Mouse (Mus musculus) embryonic facial prominence, embryonic 11.5 days (tissue): ENCODE data around the gene Filip1l. TPM values are rescaled to one million over a fixed set of nuclear protein-coding genes. Genes with fewer than 3 reads are reported as not detected.

ENCODE experiments used
- ATAC-seq: fragments of 200-750 bp; cut with Nextera tagmentation; replicated peaks from 2 replicates; pipeline ENCODE4 v1.8.0; 2017; ENCODE audit warnings: low read depth; ENCODE audit not compliant: insufficient number of reproducible peaks, low FRiP score, low TSS enrichment
- DNase-seq: peaks from one replicate; pipeline ENCODE4 v3.0.0-alpha.2; 2015; ENCODE audit warnings: low spot score
- H3K27ac ChIP-seq: fragments of 300-500 bp; sonication (generic); replicated peaks from 2 replicates; pipeline ENCODE4 v1.5.1; 2014; ENCODE audit warnings: mild to moderate bottlenecking, low read depth, low read length, control low read depth
- H3K27me3 ChIP-seq: fragments of 300-500 bp; sonication (generic); 2 replicates; pipeline ENCODE4 v1.6.1; 2014; ENCODE audit warnings: mild to moderate bottlenecking, low read length, moderate library complexity, mixed read lengths; ENCODE audit not compliant: control insufficient read depth, insufficient read depth
- H3K36me3 ChIP-seq: fragments of 300-500 bp; sonication (generic); replicated peaks from 2 replicates; pipeline ENCODE4 v1.6.1; 2014; ENCODE audit warnings: low read depth, mild to moderate bottlenecking, low read length, moderate library complexity, mixed read lengths; ENCODE audit not compliant: control insufficient read depth, insufficient read depth
- H3K4me1 ChIP-seq: fragments of 300-500 bp; sonication (generic); 2 replicates; pipeline ENCODE4 v1.6.1; 2014; ENCODE audit warnings: low read length, mixed read lengths; ENCODE audit not compliant: control insufficient read depth, insufficient read depth
- H3K4me2 ChIP-seq: fragments of 300-500 bp; sonication (generic); 2 replicates; pipeline ENCODE4 v1.6.1; 2014; ENCODE audit warnings: low read depth, mild to moderate bottlenecking, control low read depth, low read length, moderate library complexity
- H3K4me3 ChIP-seq: fragments of 300-500 bp; sonication (generic); 2 replicates; pipeline ENCODE4 v1.5.1; 2014; ENCODE audit warnings: low read depth, low read length, control low read depth
- H3K9ac ChIP-seq: fragments of 300-500 bp; sonication (generic); replicated peaks from 2 replicates; pipeline ENCODE4 v1.6.1; 2014; ENCODE audit warnings: mild to moderate bottlenecking, control low read depth, low read length
- H3K9me3 ChIP-seq: fragments of 300-500 bp; sonication (generic); replicated peaks from 2 replicates; pipeline ENCODE4 v1.6.1; 2016; ENCODE audit warnings: mild to moderate bottlenecking, low read length, inconsistent platforms, mixed read lengths; ENCODE audit not compliant: control insufficient read depth
- WGBS: fragments of 180-500 bp; shearing (Covaris S2); extraction: QIAGEN DNeasy Blood & Tissue Kit; methylation state at CpG from one replicate; pipeline ENCODE4 v1.1.7; 2014; 5-methylcytosine and 5-hydroxymethylcytosine counted together
- polyA plus RNA-seq: library from polyadenylated mRNA; unstranded; fragments of >200 nt; fragmentation: Nextera tagmentation; extraction: Ambion mirVana; gene quantifications from 2 replicates; pipeline ENCODE4 v1.2.1, GENCODE M21; 2014

The Filip1l gene
- polyA plus RNA-seq, 1 experiment from 2014 or later = 24.2 TPM

- no peaks in the 10 kb centered on the region for H3K4me1 ChIP-seq
- H3K27me3 ChIP-seq = no peaks in the 10 kb centered on the region
- H3K4me3 ChIP-seq = no peak overlapping the region
- H3K9ac ChIP-seq = no peak overlapping the region
- H3K9me3 ChIP-seq = no peaks in the 10 kb centered on the region
- H3K36me3 ChIP-seq = no peaks in the 10 kb centered on the region
- no peak for ATAC-seq
- H3K4me2 ChIP-seq = no peak overlapping the region
- no peak overlapping the region for H3K27ac ChIP-seq
- WGBS = 94% methylated on average over 1 of the region's 1 CpGs
- no peak for DNase-seq
Measured at GRCm38 (mm10) chr16:57534365-57534764, 181.5 kb downstream of the Filip1l start.

GRCm38 (mm10) chr16:57534811-57535210, 181.9 kb downstream of the Filip1l start:
- 88% methylated on average over 1 of the region's 1 CpGs for WGBS
- DNase-seq (no peak), ATAC-seq (no peak)
- H3K4me1 ChIP-seq = no peaks in the 10 kb centered on the region
- H3K4me2 ChIP-seq = no peak overlapping the region
- no peak overlapping the region for H3K9ac ChIP-seq
- H3K27me3 ChIP-seq = no peaks in the 10 kb centered on the region
- H3K4me3 ChIP-seq = no peak overlapping the region
- H3K36me3 ChIP-seq = no peaks in the 10 kb centered on the region
- H3K9me3 ChIP-seq = no peaks in the 10 kb centered on the region
- no peak overlapping the region for H3K27ac ChIP-seq

- WGBS = 71% methylated on average over 7 of the region's 7 CpGs
- no peak overlapping the region for H3K9ac ChIP-seq
Measured at GRCm38 (mm10) chr16:57536511-57536910, 183.6 kb downstream of the Filip1l start.

GRCm38 (mm10) chr16:57543243-57543642, 190.3 kb downstream of the Filip1l start:
- H3K36me3 ChIP-seq = no peaks in the 10 kb centered on the region
- no peak for ATAC-seq
- H3K4me2 ChIP-seq = no peak overlapping the region
- 90% methylated on average over 3 of the region's 3 CpGs for WGBS
- H3K9me3 ChIP-seq = no peaks in the 10 kb centered on the region
- H3K4me3 ChIP-seq = no peak overlapping the region
- H3K27ac ChIP-seq = no peak overlapping the region
- H3K9ac ChIP-seq = no peak overlapping the region
- no peaks in the 10 kb centered on the region for H3K27me3 ChIP-seq
- no peak for DNase-seq
- H3K4me1 ChIP-seq = no peaks in the 10 kb centered on the region

More at GRCm38 (mm10) chr16:57536511-57536910, 183.6 kb downstream of the Filip1l start:
- Histone ChIP-seq H3K4me3 (no peak overlapping the region), H3K36me3 (no peaks in the 10 kb centered on the region), H3K27me3 (no peaks in the 10 kb centered on the region), H3K9me3 (no peaks in the 10 kb centered on the region), H3K4me2 (no peak overlapping the region), H3K4me1 (no peaks in the 10 kb centered on the region), H3K27ac (peak overlapping the region; percentile 13; the same call in 1 of the 2 replicates)
- no peak for ATAC-seq
- peak; percentile 14 for DNase-seq

GRCm38 (mm10) chr16:57544441-57544840, 191.5 kb downstream of the Filip1l start:
- 74% methylated on average over 8 of the region's 8 CpGs for WGBS
- no peaks in the 10 kb centered on the region for H3K4me1 ChIP-seq
- no peak overlapping the region for H3K9ac ChIP-seq
- H3K27ac ChIP-seq = no peak overlapping the region
- no peak for DNase-seq
- H3K36me3 ChIP-seq = no peaks in the 10 kb centered on the region
- no peaks in the 10 kb centered on the region for H3K27me3 ChIP-seq
- no peak for ATAC-seq
- H3K9me3 ChIP-seq = no peaks in the 10 kb centered on the region
- H3K4me3 ChIP-seq = no peak overlapping the region
- H3K4me2 ChIP-seq = no peak overlapping the region

- ATAC-seq (no peak), DNase-seq (no peak)
- Histone ChIP-seq H3K4me2 (no peak overlapping the region), H3K4me3 (no peak overlapping the region), H3K4me1 (no peaks in the 10 kb centered on the region), H3K27me3 (no peaks in the 10 kb centered on the region), H3K9me3 (no peaks in the 10 kb centered on the region), H3K27ac (no peak overlapping the region), H3K36me3 (no peaks in the 10 kb centered on the region), H3K9ac (no peak overlapping the region)
- 78% methylated on average over 1 of the region's 1 CpGs for WGBS
Measured at GRCm38 (mm10) chr16:57546355-57546754, 193.5 kb downstream of the Filip1l start.

GRCm38 (mm10) chr16:57548608-57549007, 195.7 kb downstream of the Filip1l start:
- H3K9ac ChIP-seq = peak overlapping the region; percentile 94
- no peaks in the 10 kb centered on the region for H3K27me3 ChIP-seq
- ATAC-seq (no peak), DNase-seq (no peak)
- H3K36me3 ChIP-seq = no peaks in the 10 kb centered on the region
- no peaks in the 10 kb centered on the region for H3K9me3 ChIP-seq
- peak overlapping the region; percentile 68 for H3K4me3 ChIP-seq
- 65% methylated on average over 2 of the region's 2 CpGs for WGBS
- no peak overlapping the region for H3K27ac ChIP-seq
- H3K4me2 ChIP-seq = peak overlapping the region; percentile 85
- no peaks in the 10 kb centered on the region for H3K4me1 ChIP-seq

GRCm38 (mm10) chr16:57549061-57550037, 196.5 kb downstream of the Filip1l start:
- Histone ChIP-seq H3K4me3 (peak overlapping the region; percentile 68), H3K27me3 (no peaks in the 10 kb centered on the region), H3K9ac (peak overlapping the region; percentile 94), H3K4me2 (peak overlapping the region; percentile 85), H3K27ac (0 out of 2 replicates have a peak overlapping the region, but pooled peaks have one; percentile 61), H3K4me1 (no peaks in the 10 kb centered on the region), H3K9me3 (no peaks in the 10 kb centered on the region), H3K36me3 (no peaks in the 10 kb centered on the region)
- 2% methylated on average over 42 of the region's 64 CpGs for WGBS
- peak; percentile 85 for DNase-seq
- peak; percentile 96 for ATAC-seq
